Mouse (Mus musculus) stomach, postnatal 0 days (tissue): ENCODE data around the gene Itih4.

Experiments
- CTCF ChIP-seq: IDR thresholded peaks from 2 replicates; pipeline ENCODE4 v1.5.1; 2016; ENCODE audit warnings: antibody characterized with exemption, low read depth, mild to moderate bottlenecking, moderate library complexity
- EP300 ChIP-seq: optimal IDR thresholded peaks from 2 replicates; pipeline ENCODE3; 2016; ENCODE audit warnings: antibody characterized with exemption

DNA sequence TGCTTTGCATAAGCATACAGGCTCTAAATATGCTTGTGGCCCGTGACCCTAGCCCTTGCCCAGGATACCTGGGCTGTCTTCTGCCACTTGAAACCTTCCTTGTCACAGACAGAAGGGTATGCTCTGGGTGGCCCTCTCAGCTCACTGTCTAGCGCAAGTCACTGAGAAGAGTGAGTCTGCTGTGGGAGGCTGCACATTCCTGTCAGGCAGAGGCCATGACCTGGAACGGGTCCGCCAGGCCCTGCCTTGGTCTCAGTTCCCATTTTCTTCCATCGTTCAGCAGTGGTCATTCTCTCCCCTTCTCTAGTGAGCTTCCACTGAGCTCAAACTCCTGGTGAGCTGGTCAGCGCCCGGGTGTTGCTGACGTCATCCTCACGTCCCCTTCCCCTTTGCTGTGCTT, 10.3 kb upstream of the Itih4 start:
- TF ChIP-seq CTCF (no peak), EP300 (no peak)
